Comparison of ENCODE assay signal across 24 mouse cellular contexts in genomic region chr2:65416535-65416934, GRCm38 (mm10). TPM values are rescaled to one million over a fixed set of nuclear protein-coding genes. Genes with fewer than 3 reads are reported as not detected.
DNase-seq lines count a peak whose midpoint lies in the region; ATAC-seq and TF ChIP-seq lines count a peak whose summit lies in the region.
"Had no signal": no experiment of that assay in that cellular context is flagged by ENCODE, and none has a peak within 500 bp of the region (broad histone marks: within the 10 kb centered on the region; RNA-seq: fewer than 3 reads in every experiment).

No protein-coding gene starts in this region.

- H3K9ac ChIP-seq in forebrain, postnatal 0 days, result no peak overlapping the region
- no peak overlapping the region for H3K9ac ChIP-seq in midbrain, embryonic 13.5 days (replicated peaks)
- no peak overlapping the region for H3K9ac ChIP-seq in midbrain, postnatal 0 days (replicated peaks; ENCODE audit: low read length, poor library complexity, severe bottlenecking)
- H3K9ac ChIP-seq: embryonic facial prominence, embryonic 12.5 days; forebrain, embryonic 12.5 days had no signal

- H3K36me3 ChIP-seq in forebrain, embryonic 10.5 days (replicated peaks), result no peaks in the 10 kb centered on the region
- H3K36me3 ChIP-seq in forebrain, postnatal 0 days (ENCODE audit: insufficient read depth), result no peaks in the 10 kb centered on the region
- H3K36me3 ChIP-seq in midbrain, embryonic 13.5 days, result no peaks in the 10 kb centered on the region
- H3K36me3 ChIP-seq in midbrain, postnatal 0 days (ENCODE audit: insufficient read depth, low read length), result no peaks in the 10 kb centered on the region
- H3K36me3 ChIP-seq: embryonic facial prominence, embryonic 12.5 days; forebrain, embryonic 12.5 days; G1E had no signal

- peaks cover 32% of the 10 kb centered on the region for H3K4me1 ChIP-seq in forebrain, embryonic 10.5 days
- H3K4me1 ChIP-seq in forebrain, postnatal 0 days (ENCODE audit: insufficient read depth), result no peaks in the 10 kb centered on the region
- peaks cover 34% of the 10 kb centered on the region for H3K4me1 ChIP-seq in midbrain, embryonic 13.5 days (replicated peaks)
- peaks cover 3% of the 10 kb centered on the region; the same call in 1 of the 2 replicates for H3K4me1 ChIP-seq in midbrain, postnatal 0 days (ENCODE audit: insufficient read depth, low read length)
- H3K4me1 ChIP-seq: embryonic facial prominence, embryonic 12.5 days had no signal

- no peak for DNase-seq in forebrain, embryonic 10.5 days (ENCODE audit: extremely low spot score, low spot score)
- DNase-seq in forebrain, postnatal 0 days, result no peak
- no peak for DNase-seq in midbrain, postnatal 0 days (ENCODE audit: low spot score)
- DNase-seq in left cerebral cortex, postnatal 10 days (ENCODE audit: extremely low spot score in 1 of 2, low spot score in 2 of 2), result no peak
- DNase-seq in layer of hippocampus, postnatal 10 days (ENCODE audit: low spot score in 2 of 2), result no peak
- DNase-seq: adrenal gland, postnatal 14 days; B cell, adult 2 months; cerebellum, adult 11-12 months; cerebellum, adult 9-10 months; cerebellum, postnatal 25 days; gastrocnemius, postnatal 14 days; heart, postnatal 10 days; heart, postnatal 4 days had no signal

- TF ChIP-seq CTCF in forebrain, postnatal 0 days (IDR thresholded peaks at IDR 0.05; ENCODE audit: low read depth), result no peak
- no peak for TF ChIP-seq CTCF in midbrain, postnatal 0 days (IDR thresholded peaks at IDR 0.05)

- H3K9me3 ChIP-seq in forebrain, embryonic 10.5 days, result peaks cover 9% of the 10 kb centered on the region; the same call in 1 of the 2 replicates
- H3K9me3 ChIP-seq in forebrain, postnatal 0 days (ENCODE audit: low read length), result no peaks in the 10 kb centered on the region
- no peaks in the 10 kb centered on the region for H3K9me3 ChIP-seq in midbrain, embryonic 13.5 days
- H3K9me3 ChIP-seq in midbrain, postnatal 0 days (ENCODE audit: low read length), result no peaks in the 10 kb centered on the region
- H3K9me3 ChIP-seq: embryonic facial prominence, embryonic 12.5 days; forebrain, embryonic 12.5 days had no signal

- ATAC-seq in forebrain, postnatal 0 days, result no peak
- ATAC-seq in megakaryocyte, adult 5-6 weeks (ENCODE audit: poor library complexity, severe bottlenecking), result 0 out of 2 replicates have a peak, but pooled peaks have one; percentile 13
- ATAC-seq in midbrain, embryonic 13.5 days, result no peak
- no peak for ATAC-seq in midbrain, postnatal 0 days (ENCODE audit: low FRiP score)
- ATAC-seq: CD4-positive, CD25-positive, alpha-beta regulatory T cell, adult 4 months; forebrain, embryonic 16.5 days; hindbrain, embryonic 16.5 days; inflammation-experienced regulatory T-cells, adult 6 months had no signal

- 93% methylated on average over 1 of the region's 1 CpGs for WGBS in forebrain, embryonic 10.5 days
- 100% methylated on average over 1 of the region's 1 CpGs for WGBS in forebrain, postnatal 0 days
- 94% methylated on average over 1 of the region's 1 CpGs for WGBS in midbrain, embryonic 13.5 days
- whole genome bisulfite sequencing in midbrain, postnatal 0 days, result 95% methylated on average over 1 of the region's 1 CpGs

- H3K27ac ChIP-seq in forebrain, embryonic 10.5 days, result peak overlapping the region; percentile 88
- H3K27ac ChIP-seq in forebrain, postnatal 0 days (ENCODE audit: low read depth, low read length), result no peak overlapping the region
- H3K27ac ChIP-seq in midbrain, embryonic 13.5 days, result peak overlapping the region; percentile 93
- peak overlapping the region; percentile 87 for H3K27ac ChIP-seq in midbrain, postnatal 0 days (ENCODE audit: low read depth, low read length)
- H3K27ac ChIP-seq: embryonic facial prominence, embryonic 12.5 days; forebrain, embryonic 12.5 days had no signal

- intact Hi-C loops in left cerebral cortex, postnatal 10 days (cut with DNase I), result no loop called here

- no peaks in the 10 kb centered on the region for H3K27me3 ChIP-seq in forebrain, embryonic 10.5 days (ENCODE audit: poor library complexity, severe bottlenecking)
- H3K27me3 ChIP-seq in forebrain, postnatal 0 days (ENCODE audit: insufficient read depth, low read length), result no peaks in the 10 kb centered on the region
- no peaks in the 10 kb centered on the region for H3K27me3 ChIP-seq in midbrain, embryonic 13.5 days
- H3K27me3 ChIP-seq in midbrain, postnatal 0 days (ENCODE audit: insufficient read depth, low read length), result no peaks in the 10 kb centered on the region
- H3K27me3 ChIP-seq: embryonic facial prominence, embryonic 12.5 days; forebrain, embryonic 12.5 days had no signal

- H3K4me3 ChIP-seq in forebrain, embryonic 10.5 days, result no peak overlapping the region
- H3K4me3 ChIP-seq in forebrain, postnatal 0 days (ENCODE audit: low read depth, low read length), result no peak overlapping the region
- H3K4me3 ChIP-seq in midbrain, embryonic 13.5 days (replicated peaks), result no peak overlapping the region
- no peak overlapping the region for H3K4me3 ChIP-seq in midbrain, postnatal 0 days (ENCODE audit: low read depth, low read length)
- H3K4me3 ChIP-seq: embryonic facial prominence, embryonic 12.5 days; forebrain, embryonic 12.5 days had no signal

- no peak overlapping the region for H3K4me2 ChIP-seq in forebrain, postnatal 0 days (ENCODE audit: low read depth)
- H3K4me2 ChIP-seq in midbrain, embryonic 13.5 days (replicated peaks), result no peak overlapping the region
- H3K4me2 ChIP-seq in midbrain, postnatal 0 days (ENCODE audit: low read depth, low read length, poor library complexity, severe bottlenecking), result no peak overlapping the region
- H3K4me2 ChIP-seq: embryonic facial prominence, embryonic 12.5 days; forebrain, embryonic 12.5 days had no signal

RNA-seq across cellular contexts. Expression of gene Slc38a11, which starts 52.7 kb away (rescaled TPM):
- polyA plus RNA-seq in forebrain, embryonic 10.5 days (2016; fragmentation: Nextera tagmentation; extraction: Ambion mirVana), result 0.71 and 0.78 TPM in 2 replicates
- 3.2 and 4.1 TPM in 2 replicates for total RNA-seq in forebrain, postnatal 0 days (2014; rRNA removed)
- polyA plus RNA-seq in forebrain, postnatal 0 days (2015; fragmentation: Nextera tagmentation; extraction: Ambion mirVana), result 0.49 and 0.92 TPM in 2 replicates
- total RNA-seq in megakaryocyte, adult 5-6 weeks (2015), result not detected in 2 replicates
- total RNA-seq in megakaryocyte, adult 5-6 weeks (2017), result not detected in 2 replicates
- 1.9 and 2.8 TPM in 2 replicates for polyA plus RNA-seq in midbrain, embryonic 13.5 days (2015; fragmentation: Nextera tagmentation; extraction: Ambion mirVana)
- 3.3 and 4.0 TPM in 2 replicates for total RNA-seq in midbrain, postnatal 0 days (2014; rRNA removed)
- polyA plus RNA-seq in midbrain, postnatal 0 days (2015; fragmentation: Nextera tagmentation; extraction: Ambion mirVana), result 1.0 and 1.3 TPM in 2 replicates
- total RNA-seq in left cerebral cortex, postnatal 10 days (2021), result 1 to 10 TPM; 3.5 to 3.6 TPM
- 1 to 10 TPM; 2.6 to 3.5 TPM for total RNA-seq in layer of hippocampus, postnatal 10 days (2021)
- total RNA-seq: granulocyte monocyte progenitor cell, adult 5-6 weeks had no signal
- polyA plus RNA-seq: CD4-positive, CD25-positive, alpha-beta regulatory T cell, adult 4 months; G1E; heart, embryonic 14.5 days had no signal
